Mouse (Mus musculus) E14TG2a.4 (cell line): ENCODE data around the gene Shisa2.

Experiments
- CTCF ChIP-seq: conservative IDR thresholded peaks from 2 replicates; pipeline ENCODE4 v1.5.1; 2014; ENCODE audit warnings: low read length
- NANOG ChIP-seq: IDR thresholded peaks from 2 replicates; pipeline ENCODE4 v1.6.1; 2014; ENCODE audit warnings: borderline replicate concordance, low read length, mixed read lengths
- POU5F1 ChIP-seq: IDR thresholded peaks from 2 replicates; pipeline ENCODE4 v1.6.1; 2014; ENCODE audit warnings: low read length, borderline replicate concordance

GRCm38 (mm10) chr14:59633295-59633898 is 8.3 kb downstream of the Shisa2 start:
- TF ChIP-seq CTCF (no peak), POU5F1 (no peak), NANOG (no peak)
